Mouse (Mus musculus): Measurements from ENCODE around the gene Nktr. TPM values are rescaled to one million over a fixed set of nuclear protein-coding genes. Genes with fewer than 3 reads are reported as not detected.

The Nktr gene
- total RNA-seq, 2 experiments from 2014 or later, result 125 to 130 TPM

- intact Hi-C loops (cut with DNase I), result no loop called here
- H3K4me3 ChIP-seq, result no peak overlapping the region
- no peak for TF ChIP-seq CTCF (IDR thresholded peaks at IDR 0.05)
- H3K27ac ChIP-seq, result no peak overlapping the region
- DNase-seq (ENCODE audit: extremely low spot score in 1 of 2, low spot score in 2 of 2), result peak in 1 of 2 experiments; percentile 8
These were observed 10.2 kb upstream of the Nktr start for GRCm38 (mm10) chr9:121708506-121709486.

DNA sequence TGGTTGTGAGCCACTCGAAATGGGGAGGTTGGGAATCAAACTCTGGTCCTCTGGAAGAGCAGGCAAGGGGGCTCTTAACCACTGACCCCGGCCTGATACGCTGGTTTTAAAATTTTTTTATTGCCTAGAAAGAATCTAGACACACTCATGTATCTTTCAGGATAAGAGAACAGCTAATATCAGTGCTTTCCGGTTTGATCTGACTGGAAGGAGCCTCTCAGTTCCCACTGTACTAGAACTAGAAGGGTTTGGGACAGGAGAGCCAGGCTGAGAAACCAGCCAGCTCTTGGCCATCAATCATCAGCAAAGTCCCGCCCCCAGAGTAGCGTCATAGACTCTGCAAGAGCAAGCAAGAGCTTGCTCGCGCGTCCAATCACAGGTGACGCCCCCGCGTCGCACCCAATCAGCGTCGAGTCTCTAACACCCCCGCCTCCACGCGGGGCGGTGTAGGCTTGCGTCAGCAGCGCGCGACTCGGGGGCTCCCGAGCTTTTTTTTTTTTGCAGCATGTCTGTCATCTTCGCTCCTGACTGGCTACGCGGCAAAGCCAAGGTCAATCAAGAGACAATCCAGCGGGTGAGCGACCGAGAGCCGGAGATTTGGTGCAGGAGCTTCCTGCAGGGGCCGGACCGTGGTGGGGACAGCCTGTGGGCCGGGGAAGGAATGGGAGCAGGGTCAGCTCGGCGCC, 8.9 kb upstream of the Nktr start, which contains the start of gene Ss18l2:
TSS of gene Ss18l2 (plus strand) at position 432 of the 686 bp plus-strand sequence.
- Histone ChIP-seq H3K4me3 (peak within 1 kb of the TSS; percentile 80), H3K27ac (peak within 1 kb of the TSS; percentile 99)
- intact Hi-C loops (cut with DNase I), result no loop called here
- DNase-seq (ENCODE audit: extremely low spot score in 1 of 2, low spot score in 2 of 2), result peak; percentile 96 to 97
- TF ChIP-seq CTCF (IDR thresholded peaks at IDR 0.05), result no peak

DNA sequence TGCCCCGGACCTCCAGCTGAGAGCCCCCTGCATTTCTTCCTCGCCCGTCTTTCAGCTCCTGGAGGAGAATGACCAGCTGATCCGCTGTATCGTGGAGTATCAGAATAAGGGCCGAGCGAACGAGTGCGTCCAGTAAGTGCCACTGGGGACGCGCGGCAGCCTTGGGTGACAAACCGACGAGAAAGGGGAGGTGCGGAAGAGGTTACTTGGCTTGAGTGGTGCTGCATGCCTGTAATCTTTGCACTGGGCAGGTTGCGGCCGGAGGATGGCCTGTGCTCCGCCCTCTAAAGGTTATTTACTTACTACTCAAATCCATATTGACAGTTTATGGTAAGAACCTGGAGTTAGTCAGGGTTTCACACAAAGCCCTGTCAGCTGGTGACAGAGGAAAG, 8.4 kb upstream of the Nktr start:
- peak overlapping the region; percentile 80 for H3K4me3 ChIP-seq
- H3K27ac ChIP-seq, result peak overlapping the region; percentile 99
- no peak for TF ChIP-seq CTCF (IDR thresholded peaks at IDR 0.05)
- intact Hi-C loops (cut with DNase I), result no loop called here
- DNase-seq (ENCODE audit: extremely low spot score in 1 of 2, low spot score in 2 of 2), result no peak

GRCm38 (mm10) chr9:121717048-121717447, 1.9 kb upstream of the Nktr start:
- no peak for TF ChIP-seq CTCF (IDR thresholded peaks at IDR 0.05)
- Histone ChIP-seq H3K27ac (no peak overlapping the region), H3K4me3 (no peak overlapping the region)
- no peak for DNase-seq (ENCODE audit: extremely low spot score in 1 of 2, low spot score in 2 of 2)
- intact Hi-C loops (cut with DNase I), result no loop called here

DNA sequence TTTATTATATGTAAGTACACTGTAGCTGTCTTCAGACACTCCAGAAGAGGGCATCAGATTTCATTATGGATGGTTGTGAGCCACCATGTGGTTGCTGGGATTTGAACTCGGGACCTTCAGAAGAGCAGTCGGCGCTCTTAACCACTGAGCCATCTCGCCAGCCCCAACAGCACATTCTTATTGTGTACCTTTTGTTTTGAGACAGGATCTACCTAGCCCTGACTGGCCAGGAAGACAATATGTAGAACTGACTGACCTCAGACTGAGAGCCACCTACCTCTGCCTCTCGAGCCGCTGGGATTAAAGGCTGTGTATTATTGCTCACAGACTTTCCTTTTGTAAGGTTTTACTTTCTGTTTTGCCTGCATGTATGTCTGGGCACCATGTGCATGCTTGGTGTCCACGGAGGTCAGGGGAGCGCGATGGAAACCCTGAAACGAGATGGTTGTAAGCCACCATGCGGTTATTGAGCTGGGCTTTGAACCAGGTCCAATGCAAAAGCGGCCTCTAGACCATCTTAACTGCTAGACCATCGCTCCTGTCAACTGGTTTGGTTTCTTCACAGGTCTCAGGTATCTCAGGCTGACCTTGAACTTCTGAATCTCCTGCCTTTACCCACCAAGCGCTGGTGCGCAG, 781 bp upstream of the Nktr start:
- no peak for TF ChIP-seq CTCF (IDR thresholded peaks at IDR 0.05)
- no peak for DNase-seq (ENCODE audit: extremely low spot score in 1 of 2, low spot score in 2 of 2)
- Histone ChIP-seq H3K4me3 (peak overlapping the region; percentile 77), H3K27ac (peak overlapping the region; percentile 97)
- intact Hi-C loops (cut with DNase I), result no loop called here

DNA sequence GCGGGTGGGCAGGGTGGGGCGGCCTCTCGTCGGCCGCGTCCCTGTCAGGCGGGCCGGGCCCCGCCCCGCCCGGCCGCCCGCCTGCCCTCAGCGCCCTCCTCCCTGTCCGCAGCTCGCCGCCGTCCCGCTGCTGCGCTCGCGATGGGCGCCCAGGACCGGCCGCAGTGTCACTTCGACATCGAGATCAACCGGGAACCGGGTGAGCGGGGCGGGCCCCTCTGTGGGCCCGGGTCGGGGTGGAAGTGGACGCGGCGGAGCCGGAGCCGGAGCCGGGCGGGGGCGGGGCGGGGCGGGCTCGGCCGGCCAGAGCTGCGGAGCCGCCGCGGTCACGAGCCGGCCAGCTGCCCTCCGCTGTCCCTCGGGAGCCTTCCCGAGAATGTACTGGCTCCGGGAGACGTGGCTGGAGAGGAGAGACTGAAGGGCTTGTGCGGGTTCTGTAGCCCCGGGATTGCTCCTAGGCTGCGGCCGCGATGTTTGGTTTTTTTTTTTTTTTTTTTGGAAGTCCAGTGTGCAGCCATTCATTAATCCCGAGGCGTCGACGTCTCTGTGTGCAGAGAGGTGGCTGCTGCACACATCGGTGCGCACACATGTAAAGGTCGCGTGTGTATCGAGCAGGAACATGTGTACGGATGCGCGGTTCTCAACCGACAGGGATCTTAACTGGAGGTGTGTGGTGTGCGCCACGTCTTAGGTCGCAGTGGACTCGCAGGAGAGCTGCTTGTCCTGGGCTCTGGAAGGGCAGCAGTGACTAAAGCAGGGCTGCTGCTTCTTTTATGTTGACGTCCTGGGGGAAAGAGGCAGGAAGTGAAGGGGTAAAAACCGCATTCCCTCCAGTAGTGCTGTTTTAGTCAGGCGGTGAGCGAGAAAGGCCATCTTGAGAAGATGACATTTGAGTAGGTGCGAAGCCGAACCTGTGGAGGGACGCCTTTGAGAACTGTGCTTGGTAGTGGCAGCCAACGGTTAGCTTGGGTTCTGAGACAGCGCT, 670 bp downstream of the Nktr start:
- intact Hi-C loops (cut with DNase I), result no loop called here
- Histone ChIP-seq H3K4me3 (peak overlapping the region; percentile 77), H3K27ac (peak overlapping the region; percentile 84)
- no peak for DNase-seq (ENCODE audit: extremely low spot score in 1 of 2, low spot score in 2 of 2)
- no peak for TF ChIP-seq CTCF (IDR thresholded peaks at IDR 0.05)

DNA sequence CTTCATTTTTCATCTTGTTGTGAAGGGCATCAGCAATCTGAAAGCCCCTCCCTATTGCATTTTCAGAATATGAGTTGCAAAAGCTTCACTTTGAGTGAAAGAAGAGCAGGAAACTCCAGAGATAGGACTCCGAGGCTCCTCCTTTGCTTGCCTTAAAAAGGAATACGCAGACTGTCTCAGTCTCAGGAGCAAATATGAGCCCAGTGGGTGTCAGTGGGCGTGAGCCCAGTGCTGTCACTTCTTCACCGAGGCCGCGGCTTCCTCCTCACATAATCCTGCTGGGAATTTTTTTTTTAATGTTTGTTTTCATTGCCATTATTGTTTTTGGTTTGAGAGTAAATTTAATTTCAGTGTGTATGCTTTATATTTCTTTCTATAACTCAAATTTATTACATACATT, 21.5 kb downstream of the Nktr start:
- no peak for TF ChIP-seq CTCF (IDR thresholded peaks at IDR 0.05)
- Histone ChIP-seq H3K27ac (no peak overlapping the region), H3K4me3 (no peak overlapping the region)
- intact Hi-C loops (cut with DNase I), result no loop called here
- no peak for DNase-seq (ENCODE audit: extremely low spot score in 1 of 2, low spot score in 2 of 2)

DNA sequence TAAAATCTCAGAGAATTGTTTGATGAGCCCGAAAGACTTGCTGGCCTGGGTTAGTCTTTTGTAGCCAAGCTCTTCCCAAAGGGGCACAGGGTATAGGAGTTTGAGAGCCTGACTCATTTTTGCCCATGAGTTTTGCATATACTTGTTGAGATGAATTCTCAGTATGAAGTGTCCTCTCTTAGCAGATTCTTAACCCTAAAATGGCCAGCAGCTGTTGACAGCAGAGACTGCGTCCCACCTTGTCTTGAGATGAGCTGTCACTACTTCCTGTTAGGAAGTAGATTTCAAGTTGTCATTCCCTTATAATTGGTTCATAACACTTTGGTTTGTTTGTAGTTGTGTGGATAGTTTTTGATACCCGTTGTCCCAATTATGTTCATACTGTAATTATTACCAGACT, 22.2 kb downstream of the Nktr start:
- no peak for TF ChIP-seq CTCF (IDR thresholded peaks at IDR 0.05)
- no peak for DNase-seq (ENCODE audit: extremely low spot score in 1 of 2, low spot score in 2 of 2)
- intact Hi-C loops (cut with DNase I), result no loop called here
- no peak overlapping the region for H3K27ac ChIP-seq
- no peak overlapping the region for H3K4me3 ChIP-seq

DNA sequence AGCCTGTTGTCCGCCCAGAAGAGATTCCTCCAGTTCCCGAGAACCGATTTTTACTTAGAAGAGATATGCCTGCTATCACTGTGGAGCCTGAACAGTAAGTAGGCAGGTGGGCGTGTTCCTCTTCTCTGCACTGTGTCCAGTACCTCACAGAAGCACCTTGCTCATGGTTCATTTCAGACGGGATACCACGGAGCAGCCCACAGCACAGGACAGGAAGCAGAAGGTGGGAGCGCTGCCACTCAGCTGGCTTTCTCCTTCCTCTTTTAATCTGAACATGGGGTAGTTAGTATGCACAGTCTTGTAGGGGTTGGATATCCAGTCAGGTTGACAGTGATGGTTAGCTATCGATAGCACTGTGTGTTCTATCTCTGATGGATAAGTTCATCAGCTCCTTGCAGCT, 25.1 kb downstream of the Nktr start:
- Histone ChIP-seq H3K4me3 (no peak overlapping the region), H3K27ac (no peak overlapping the region)
- intact Hi-C loops (cut with DNase I), result no loop called here
- no peak for DNase-seq (ENCODE audit: extremely low spot score in 1 of 2, low spot score in 2 of 2)
- no peak for TF ChIP-seq CTCF (IDR thresholded peaks at IDR 0.05)

DNA sequence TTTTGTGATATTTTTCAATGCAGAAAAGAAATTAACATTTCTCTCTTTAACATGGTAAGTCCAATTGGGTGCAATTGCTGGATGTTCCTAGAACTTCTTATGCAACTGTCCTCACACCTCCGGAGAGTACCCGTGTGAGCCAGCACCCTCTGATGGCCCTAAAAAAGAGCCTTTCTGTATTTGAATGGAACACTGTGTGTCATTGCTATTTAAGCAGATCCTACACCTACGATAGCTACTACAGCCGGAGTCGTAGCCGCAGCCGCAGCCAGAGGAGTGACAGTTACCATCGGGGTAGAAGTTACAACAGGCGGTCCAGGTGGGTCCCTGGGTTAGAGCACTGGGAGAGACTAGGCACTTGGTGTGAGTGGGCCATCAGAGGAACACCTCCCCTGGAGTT, 33.8 kb downstream of the Nktr start:
- Histone ChIP-seq H3K4me3 (no peak overlapping the region), H3K27ac (peak overlapping the region; percentile 66)
- intact Hi-C loops (cut with DNase I), result no loop called here
- peak in 1 of 2 experiments; percentile 25 for DNase-seq (ENCODE audit: extremely low spot score in 1 of 2, low spot score in 2 of 2)
- no peak for TF ChIP-seq CTCF (IDR thresholded peaks at IDR 0.05)

- Histone ChIP-seq H3K4me3 (no peak overlapping the region), H3K27ac (no peak overlapping the region)
- no peak for TF ChIP-seq CTCF (IDR thresholded peaks at IDR 0.05)
- no peak for DNase-seq (ENCODE audit: extremely low spot score in 1 of 2, low spot score in 2 of 2)
- intact Hi-C loops (cut with DNase I), result no loop called here
These were observed 35.7 kb downstream of the Nktr start for GRCm38 (mm10) chr9:121754624-121755023.

All from left cerebral cortex, adult 2 months (tissue).